Mouse (Mus musculus) CH12.LX (cell line): ENCODE measurements around the gene Tmppe. TPM values are rescaled to one million over a fixed set of nuclear protein-coding genes. Genes with fewer than 3 reads are reported as not detected.

Experiments
- polyA plus RNA-seq: library from polyadenylated mRNA; unstranded; fragments of >175 nt; gene quantifications from 2 replicates; pipeline ENCODE4 v1.2.1, GENCODE M21; 2012; ENCODE audit warnings: low read depth; ENCODE audit not compliant: insufficient read length
- total RNA-seq, 2 experiments: library from RNA; depleted of rRNA; stranded (reverse); fragments of 300-350 nt in 1 of 2; fragments of >200 nt in 1 of 2; gene quantifications; 2 replicates each; pipeline ENCODE4 v1.2.3; 2012 to 2014

The Tmppe gene
- total and polyA plus RNA-seq, 3 experiments: 3.2 to 8.2 (median 7.3) TPM

Other genes starting within 250 kb of the Tmppe start
- 1.4 and 1.7 TPM in 2 replicates for gene Bcl2a1c, start 71.0 kb upstream of the Tmppe start, total RNA-seq (2012; rRNA removed)
- gene Bcl2a1c, start 71.0 kb upstream of the Tmppe start, total RNA-seq (2014; rRNA removed): 1.8 TPM in 1 of 2 replicates, not detected in the other
- gene Bcl2a1c, start 71.0 kb upstream of the Tmppe start, polyA plus RNA-seq: 4.8 and 8.2 TPM in 2 replicates
- gene Crtap, start 10.4 kb upstream of the Tmppe start, total RNA-seq (2012; rRNA removed): 13.8 and 17.8 TPM in 2 replicates
- 19.2 and 20.6 TPM in 2 replicates for gene Crtap, start 10.4 kb upstream of the Tmppe start, total RNA-seq (2014; rRNA removed)
- 25.2 and 27.7 TPM in 2 replicates for gene Crtap, start 10.4 kb upstream of the Tmppe start, polyA plus RNA-seq
- gene Glb1, start within 50 bp of the Tmppe start, total RNA-seq (2012; rRNA removed): 33.9 and 40.7 TPM in 2 replicates
- 22.4 and 25.7 TPM in 2 replicates for gene Glb1, start within 50 bp of the Tmppe start, total RNA-seq (2014; rRNA removed)
- gene Glb1, start within 50 bp of the Tmppe start, polyA plus RNA-seq: 32.4 and 35.4 TPM in 2 replicates
- 0.08 TPM in 2 replicates for gene Ccr4, start 103.8 kb downstream of the Tmppe start, total RNA-seq (2012; rRNA removed)
- gene Ccr4, start 103.8 kb downstream of the Tmppe start, total RNA-seq (2014; rRNA removed): 0.36 and 0.55 TPM in 2 replicates
- gene Ccr4, start 103.8 kb downstream of the Tmppe start, polyA plus RNA-seq: 0.65 and 0.74 TPM in 2 replicates
- gene C130032M10Rik, start 114.6 kb downstream of the Tmppe start, total RNA-seq (2012; rRNA removed): not detected in 2 replicates
- not detected in 2 replicates for gene C130032M10Rik, start 114.6 kb downstream of the Tmppe start, total RNA-seq (2014; rRNA removed)
- not detected in 2 replicates for gene C130032M10Rik, start 114.6 kb downstream of the Tmppe start, polyA plus RNA-seq
- under 0.01 and 0.04 TPM in 2 replicates for gene Trim71, start 163.3 kb downstream of the Tmppe start, total RNA-seq (2012; rRNA removed)
- gene Trim71, start 163.3 kb downstream of the Tmppe start, total RNA-seq (2014; rRNA removed): not detected in 2 replicates
- 0.03 TPM in 1 of 2 replicates, not detected in the other for gene Trim71, start 163.3 kb downstream of the Tmppe start, polyA plus RNA-seq
- 49.4 and 53.5 TPM in 2 replicates for gene Cnot10, start 239.1 kb downstream of the Tmppe start, total RNA-seq (2012; rRNA removed)
- gene Cnot10, start 239.1 kb downstream of the Tmppe start, total RNA-seq (2014; rRNA removed): 67.8 and 75.3 TPM in 2 replicates
- gene Cnot10, start 239.1 kb downstream of the Tmppe start, polyA plus RNA-seq: 58.3 and 61.4 TPM in 2 replicates